Mouse (Mus musculus) limb, embryonic 11.5 days (tissue): ENCODE results near the gene Tmem229b. TPM values are rescaled to one million over a fixed set of nuclear protein-coding genes. Genes with fewer than 3 reads are reported as not detected.

Source experiments
- ATAC-seq: fragments of 200-750 bp; cut with Nextera tagmentation; 2 replicates; pipeline ENCODE4 v1.8.0; 2017; ENCODE audit warnings: low read depth; ENCODE audit not compliant: insufficient number of reproducible peaks, low FRiP score, low TSS enrichment
- DNase-seq: peaks from one replicate; pipeline ENCODE4 v3.0.0-alpha.2; 2015; ENCODE audit warnings: low spot score
- H3K27ac ChIP-seq: fragments of 300-500 bp; sonication (generic); replicated peaks from 2 replicates; pipeline ENCODE4 v1.5.1; 2014; ENCODE audit warnings: low read depth, mild to moderate bottlenecking, low read length
- H3K27me3 ChIP-seq: fragments of 300-500 bp; sonication (generic); 2 replicates; pipeline ENCODE4 v1.6.1; 2014; ENCODE audit warnings: mild to moderate bottlenecking, low read length, mixed read lengths; ENCODE audit not compliant: control insufficient read depth, insufficient read depth
- H3K36me3 ChIP-seq: fragments of 300-500 bp; sonication (generic); 2 replicates; pipeline ENCODE4 v1.6.1; 2014; ENCODE audit warnings: mild to moderate bottlenecking, low read length, moderate library complexity, mixed read lengths; ENCODE audit not compliant: control insufficient read depth, insufficient read depth
- H3K4me1 ChIP-seq: fragments of 300-500 bp; sonication (generic); 2 replicates; pipeline ENCODE4 v1.6.1; 2014; ENCODE audit warnings: low read length, mixed read lengths; ENCODE audit not compliant: control insufficient read depth, insufficient read depth
- H3K4me2 ChIP-seq: fragments of 300-500 bp; sonication (generic); 2 replicates; pipeline ENCODE4 v1.6.1; 2014; ENCODE audit warnings: low read depth, mild to moderate bottlenecking, moderate library complexity; ENCODE audit not compliant: severe bottlenecking
- H3K4me3 ChIP-seq: fragments of 300-500 bp; sonication (generic); 2 replicates; pipeline ENCODE4 v1.5.1; 2014; ENCODE audit warnings: low read depth, low read length
- H3K9ac ChIP-seq: fragments of 300-500 bp; sonication (generic); 2 replicates; pipeline ENCODE4 v1.6.1; 2014; ENCODE audit warnings: mild to moderate bottlenecking, low read length
- H3K9me3 ChIP-seq: fragments of 300-500 bp; sonication (generic); 2 replicates; pipeline ENCODE4 v1.6.1; 2016; ENCODE audit warnings: low read length; ENCODE audit not compliant: control insufficient read depth
- WGBS: fragments of 180-500 bp; shearing (Covaris S2); extraction: QIAGEN DNeasy Blood & Tissue Kit; methylation state at CpG from one replicate; pipeline ENCODE4 v1.1.7; 2014; 5-methylcytosine and 5-hydroxymethylcytosine counted together
- polyA plus RNA-seq: library from polyadenylated mRNA; unstranded; fragments of >200 nt; fragmentation: Nextera tagmentation; extraction: Ambion mirVana; gene quantifications from 2 replicates; pipeline ENCODE4 v1.2.1, GENCODE M21; 2014

Tmem229b gene
- polyA plus RNA-seq, 1 experiment from 2014 or later = 1.8 TPM

DNA sequence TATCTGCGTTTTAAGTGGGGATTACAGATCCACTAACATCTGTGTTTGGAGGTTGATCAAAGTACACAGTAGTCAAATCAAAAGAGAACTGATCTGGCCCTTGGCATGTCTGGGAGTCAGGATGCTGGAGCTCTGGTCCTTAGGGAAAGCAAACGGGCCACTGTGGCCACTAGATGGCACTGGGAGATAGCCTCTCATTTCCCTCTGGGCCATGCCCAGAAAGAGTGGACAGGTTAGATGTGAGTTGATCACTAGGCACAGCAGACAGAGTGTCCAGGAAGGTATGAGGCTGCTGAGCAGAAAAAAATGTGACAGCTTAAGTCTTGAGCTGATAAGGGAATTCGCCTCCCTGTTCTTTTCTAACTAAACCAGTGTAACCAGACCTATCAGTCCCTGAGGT, 15.5 kb upstream of the Tmem229b start:
- H3K4me1 ChIP-seq = no peaks in the 10 kb centered on the region
- H3K4me2 ChIP-seq = no peak overlapping the region
- H3K27ac ChIP-seq = no peak overlapping the region
- DNase-seq = peak; percentile 70
- no peaks in the 10 kb centered on the region for H3K36me3 ChIP-seq
- ATAC-seq = no peak
- no peaks in the 10 kb centered on the region for H3K9me3 ChIP-seq
- no peak overlapping the region for H3K9ac ChIP-seq
- no peaks in the 10 kb centered on the region for H3K27me3 ChIP-seq
- H3K4me3 ChIP-seq = no peak overlapping the region
- 11% methylated on average over 3 of the region's 3 CpGs for WGBS

DNA sequence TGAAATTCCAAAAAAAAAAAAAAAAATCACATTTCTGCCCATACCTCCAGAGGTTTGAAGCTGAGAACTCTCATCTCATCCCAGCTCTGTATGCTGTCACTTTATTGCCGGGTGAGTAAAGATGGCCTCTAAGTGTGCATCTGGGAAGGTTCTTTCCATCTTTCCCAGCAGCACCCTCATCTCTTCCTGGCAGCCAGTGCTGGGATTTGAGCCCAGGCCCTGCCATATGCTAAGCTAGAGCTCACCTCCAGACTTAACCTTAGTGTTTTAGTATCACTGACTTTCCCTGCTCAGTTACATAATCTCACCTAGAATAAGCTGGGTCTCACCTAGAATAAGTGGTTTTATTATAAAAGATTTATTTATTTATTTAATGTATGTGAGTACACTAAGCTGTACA, 14.5 kb upstream of the Tmem229b start:
- Histone ChIP-seq H3K27ac (no peak overlapping the region), H3K4me2 (no peak overlapping the region), H3K9me3 (no peaks in the 10 kb centered on the region), H3K4me1 (no peaks in the 10 kb centered on the region), H3K4me3 (no peak overlapping the region), H3K36me3 (no peaks in the 10 kb centered on the region), H3K27me3 (no peaks in the 10 kb centered on the region), H3K9ac (no peak overlapping the region)
- no peak for ATAC-seq
- 69% methylated on average over 1 of the region's 1 CpGs for WGBS
- no peak for DNase-seq

DNA sequence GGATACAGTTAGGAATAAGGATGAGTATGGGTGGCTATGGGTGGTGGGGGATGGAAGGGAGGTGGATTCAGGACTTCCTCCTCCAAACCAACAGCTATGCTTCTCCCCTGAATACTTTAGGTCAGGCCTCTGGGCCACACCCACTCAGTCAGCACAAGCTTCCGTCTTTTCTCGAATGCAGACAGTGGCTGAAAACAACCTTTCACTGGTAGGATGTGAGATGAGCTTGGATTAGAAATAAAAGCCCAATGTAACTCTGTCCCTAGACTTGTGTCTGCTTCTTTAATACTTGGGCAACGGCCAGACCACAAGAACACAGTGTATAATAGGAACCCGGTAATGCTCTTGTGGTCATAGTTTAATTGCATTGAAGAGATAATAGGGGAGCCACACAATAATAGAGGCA, 10.6 kb upstream of the Tmem229b start:
- H3K27me3 ChIP-seq = no peaks in the 10 kb centered on the region
- no peak for DNase-seq
- no peak overlapping the region for H3K9ac ChIP-seq
- no peak for ATAC-seq
- H3K27ac ChIP-seq = no peak overlapping the region
- 82% methylated on average over 4 of the region's 4 CpGs for WGBS
- H3K4me2 ChIP-seq = no peak overlapping the region
- H3K36me3 ChIP-seq = no peaks in the 10 kb centered on the region
- no peaks in the 10 kb centered on the region for H3K9me3 ChIP-seq
- H3K4me1 ChIP-seq = no peaks in the 10 kb centered on the region
- H3K4me3 ChIP-seq = no peak overlapping the region

DNA sequence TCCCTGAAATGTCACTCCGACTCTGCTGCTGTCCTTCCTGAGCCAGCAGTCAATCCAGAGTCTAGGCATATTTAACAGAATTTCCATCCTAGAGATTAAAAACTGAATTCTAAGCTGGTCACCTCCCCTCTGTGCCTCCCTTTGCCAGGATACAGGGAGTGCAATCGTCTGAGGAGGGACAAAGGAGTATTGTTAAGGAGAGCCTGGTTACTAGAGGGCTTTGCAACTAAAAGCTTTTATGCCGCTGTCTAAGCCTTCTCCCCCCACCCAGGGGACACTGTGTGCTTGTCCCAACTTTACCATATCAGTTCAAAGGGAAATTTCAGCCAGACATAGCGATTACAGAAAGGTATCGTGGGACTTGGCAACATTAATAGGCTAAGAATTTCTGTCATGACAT, 8.7 kb upstream of the Tmem229b start:
- no peak overlapping the region for H3K27ac ChIP-seq

DNA sequence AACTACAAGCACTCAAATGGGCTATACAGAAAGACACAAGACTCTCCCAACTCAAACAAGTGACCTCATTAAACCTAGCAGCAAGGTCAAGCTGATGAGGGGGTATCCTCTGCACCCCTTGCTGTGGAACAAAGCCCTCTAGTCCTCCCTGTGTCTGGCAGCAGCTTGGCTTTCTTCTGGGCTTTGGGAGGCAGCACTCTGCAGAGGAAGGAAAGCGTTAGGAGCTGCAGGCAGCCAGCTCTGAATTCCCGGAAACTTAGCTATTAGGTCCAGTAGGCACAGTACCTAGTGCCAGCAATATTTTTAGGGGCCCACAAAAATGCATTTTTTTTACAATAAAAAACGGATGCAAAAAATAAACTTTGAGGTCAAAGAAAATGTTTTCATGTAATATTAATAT, 3.1 kb upstream of the Tmem229b start:
- 40% methylated on average over 3 of the region's 3 CpGs for WGBS
- DNase-seq (no peak), ATAC-seq (no peak)
- Histone ChIP-seq H3K27ac (no peak overlapping the region), H3K4me2 (no peak overlapping the region), H3K4me1 (no peaks in the 10 kb centered on the region), H3K9me3 (no peaks in the 10 kb centered on the region), H3K36me3 (no peaks in the 10 kb centered on the region), H3K9ac (no peak overlapping the region), H3K4me3 (no peak overlapping the region), H3K27me3 (peaks cover 11% of the 10 kb centered on the region; the same call in 1 of the 2 replicates)

More for the DNA sequence above, 8.7 kb upstream of the Tmem229b start:
- H3K4me2 ChIP-seq = no peak overlapping the region
- no peak for DNase-seq
- H3K9me3 ChIP-seq = no peaks in the 10 kb centered on the region
- H3K9ac ChIP-seq = no peak overlapping the region
- no peaks in the 10 kb centered on the region for H3K36me3 ChIP-seq
- H3K4me1 ChIP-seq = no peaks in the 10 kb centered on the region
- H3K27me3 ChIP-seq = no peaks in the 10 kb centered on the region
- no peak for ATAC-seq
- no peak overlapping the region for H3K4me3 ChIP-seq
- WGBS = 61% methylated on average over 5 of the region's 5 CpGs

DNA sequence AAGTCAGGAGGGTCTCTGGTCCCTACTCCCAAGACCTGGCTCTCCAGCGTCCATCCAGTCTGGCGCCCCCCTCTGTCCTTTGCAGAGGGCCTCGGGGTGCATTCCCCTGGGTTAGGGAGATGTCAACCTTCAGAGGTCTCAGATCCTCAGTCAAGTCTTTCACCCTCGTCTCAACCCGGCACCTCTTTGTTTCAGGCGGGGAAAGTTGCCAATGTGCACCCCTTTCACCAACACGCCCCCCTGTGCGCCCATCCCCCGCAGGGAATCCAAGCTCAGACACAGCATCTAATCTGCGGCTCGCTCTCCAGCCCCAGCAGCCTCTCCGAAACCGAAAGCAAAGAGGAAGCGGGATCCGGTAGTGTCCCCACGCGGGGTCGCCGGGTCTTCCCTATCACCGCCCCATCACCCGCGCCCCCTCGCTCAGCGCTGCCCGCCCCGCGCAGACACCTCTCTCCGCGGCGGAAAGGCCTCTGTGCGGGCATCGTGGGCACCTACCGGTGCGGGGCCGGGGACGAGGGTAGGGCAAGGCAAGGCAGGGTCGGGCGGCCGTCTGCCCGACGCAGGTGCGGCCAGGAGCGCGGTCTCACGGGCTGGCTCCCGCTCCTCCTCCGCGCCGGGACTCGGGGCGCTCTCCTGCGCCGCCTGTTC, 825 bp downstream of the Tmem229b start:
- WGBS = under 1% methylated on average over 51 of the region's 53 CpGs
- peak; percentile 50; the same call in 1 of the 2 replicates for ATAC-seq
- peak; percentile 58 for DNase-seq
- peak overlapping the region; percentile 69 for H3K9ac ChIP-seq
- H3K9me3 ChIP-seq = no peaks in the 10 kb centered on the region
- H3K36me3 ChIP-seq = no peaks in the 10 kb centered on the region
- H3K4me2 ChIP-seq = peak overlapping the region; percentile 94
- peak overlapping the region; percentile 86 for H3K4me3 ChIP-seq
- H3K4me1 ChIP-seq = no peaks in the 10 kb centered on the region
- no peak overlapping the region for H3K27ac ChIP-seq
- H3K27me3 ChIP-seq = peaks cover 15% of the 10 kb centered on the region; the same call in 1 of the 2 replicates

DNA sequence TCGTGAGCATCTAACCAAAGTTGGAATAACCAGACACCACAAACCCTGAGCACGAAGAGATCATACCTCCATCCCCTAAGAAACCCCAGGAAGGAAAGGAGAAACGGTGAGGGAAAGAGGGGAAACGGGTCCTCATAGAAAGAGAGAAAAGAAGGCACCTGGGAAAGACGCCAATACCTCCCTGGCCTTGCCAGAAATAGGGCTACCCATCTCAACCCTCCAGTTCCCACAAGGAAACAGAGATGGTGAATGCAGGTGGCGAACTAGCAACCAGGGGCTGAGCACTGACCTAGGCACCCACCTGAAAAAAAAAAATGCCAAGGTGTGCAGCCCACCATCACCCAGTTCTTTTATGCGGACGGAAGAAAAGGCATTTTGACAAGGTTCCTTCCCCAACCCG, 1.4 kb downstream of the Tmem229b start:
- Histone ChIP-seq H3K9me3 (no peaks in the 10 kb centered on the region), H3K4me1 (no peaks in the 10 kb centered on the region), H3K36me3 (no peaks in the 10 kb centered on the region), H3K4me2 (peak overlapping the region; percentile 94; the same call in 1 of the 2 replicates), H3K9ac (no peak overlapping the region), H3K27me3 (peaks cover 15% of the 10 kb centered on the region; the same call in 1 of the 2 replicates), H3K4me3 (peak overlapping the region; percentile 86), H3K27ac (no peak overlapping the region)
- DNase-seq (no peak), ATAC-seq (no peak)
- WGBS = 32% methylated on average over 9 of the region's 9 CpGs

DNA sequence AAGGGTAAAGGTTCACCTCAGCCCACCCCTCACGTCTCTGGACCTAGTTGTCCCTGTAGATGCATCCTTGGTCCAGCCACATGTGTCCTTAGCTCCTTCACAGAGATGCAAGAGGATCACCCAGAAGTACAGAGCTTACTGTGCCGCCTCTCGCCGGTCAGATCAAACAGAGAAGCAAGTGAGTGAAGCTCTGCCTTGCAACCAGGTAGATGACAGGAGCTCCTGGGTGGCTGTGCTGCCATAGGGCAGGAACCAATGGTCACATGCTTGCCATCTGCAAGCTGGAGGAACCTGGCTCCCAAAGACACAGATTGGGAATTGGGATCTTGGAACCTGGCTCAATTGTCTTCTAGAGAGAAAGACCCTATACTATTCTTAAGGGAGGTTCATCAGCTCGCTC, 2.0 kb downstream of the Tmem229b start:
- WGBS = 79% methylated on average over 5 of the region's 5 CpGs
- no peaks in the 10 kb centered on the region for H3K36me3 ChIP-seq
- H3K4me1 ChIP-seq = no peaks in the 10 kb centered on the region
- peaks cover 15% of the 10 kb centered on the region; the same call in 1 of the 2 replicates for H3K27me3 ChIP-seq
- H3K4me2 ChIP-seq = no peak overlapping the region
- H3K9me3 ChIP-seq = no peaks in the 10 kb centered on the region
- no peak overlapping the region for H3K9ac ChIP-seq
- H3K27ac ChIP-seq = no peak overlapping the region
- H3K4me3 ChIP-seq = no peak overlapping the region
- ATAC-seq = no peak
- no peak for DNase-seq

DNA sequence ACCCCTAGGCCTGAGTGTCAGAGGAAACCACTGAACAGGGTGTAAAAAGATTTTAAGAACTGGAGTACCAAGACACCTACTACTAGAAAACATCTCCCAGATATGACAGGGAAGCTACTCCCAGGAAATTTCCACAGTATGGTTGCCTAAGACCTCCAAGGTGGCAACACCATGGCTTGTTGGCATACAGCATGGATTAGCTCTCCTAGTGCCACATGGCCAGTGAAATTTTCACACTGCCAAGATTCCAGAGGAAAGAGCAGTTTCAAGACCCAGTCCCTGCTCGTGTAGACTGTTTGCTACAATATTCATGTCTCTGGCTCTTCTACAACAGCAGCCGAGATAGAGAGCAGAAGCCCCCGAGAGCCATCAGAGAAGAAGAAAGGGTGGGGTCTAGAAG, 4.4 kb downstream of the Tmem229b start:
- Histone ChIP-seq H3K27ac (no peak overlapping the region), H3K9me3 (no peaks in the 10 kb centered on the region), H3K4me1 (no peaks in the 10 kb centered on the region), H3K9ac (no peak overlapping the region), H3K36me3 (no peaks in the 10 kb centered on the region), H3K4me3 (no peak overlapping the region), H3K4me2 (no peak overlapping the region), H3K27me3 (peaks cover 15% of the 10 kb centered on the region; the same call in 1 of the 2 replicates)
- DNase-seq (no peak), ATAC-seq (no peak)
- WGBS = 83% methylated on average over 3 of the region's 3 CpGs
